Mouse (Mus musculus) ES-E14 (cell line): ENCODE data around the gene Rhog.

Source experiments
- HCFC1 ChIP-seq: IDR thresholded peaks from 2 replicates; pipeline ENCODE4 v1.6.1; 2012; ENCODE audit warnings: low read length, inconsistent platforms, borderline replicate concordance; ENCODE audit not compliant: insufficient read depth
- MAFK ChIP-seq: IDR thresholded peaks from 2 replicates; pipeline ENCODE4 v1.6.1; 2014; ENCODE audit warnings: mild to moderate bottlenecking, low read depth, low read length, inconsistent platforms; ENCODE audit not compliant: insufficient read depth
- ZC3H11A ChIP-seq: IDR thresholded peaks from 2 replicates; pipeline ENCODE4 v1.6.1; 2012; ENCODE audit warnings: low read depth, mild to moderate bottlenecking, inconsistent platforms, low read length, borderline replicate concordance
- ZNF384 ChIP-seq: IDR thresholded peaks from 2 replicates; pipeline ENCODE4 v1.6.1; 2012; ENCODE audit warnings: low read depth, low read length, inconsistent platforms

- TF ChIP-seq HCFC1 (0 out of 2 replicates have a peak, but pooled peaks have one; percentile 0), ZC3H11A (no peak), MAFK (no peak), ZNF384 (no peak)
Observed at GRCm38 (mm10) chr7:102250631-102251214, 5.1 kb downstream of the Rhog start.
